Mouse (Mus musculus) neural tube, embryonic 12.5 days (tissue): ENCODE results near the gene Cdh18. TPM values are rescaled to one million over a fixed set of nuclear protein-coding genes. Genes with fewer than 3 reads are reported as not detected.
"Not testable (repeated sequence)": the region's sequence is repeated elsewhere in the genome, so short reads cannot be mapped to it uniquely, and the experiment has no call there.

Source experiments
- ATAC-seq: fragments of 200-750 bp; cut with Nextera tagmentation; 2 replicates; pipeline ENCODE4 v1.8.0; 2017; ENCODE audit warnings: low read depth, mild to moderate bottlenecking, moderate TSS enrichment, moderate library complexity; ENCODE audit not compliant: low FRiP score
- H3K27ac ChIP-seq: fragments of 300-500 bp; sonication (generic); 2 replicates; pipeline ENCODE4 v1.5.1; 2016
- H3K27me3 ChIP-seq: fragments of 300-500 bp; sonication (generic); replicated peaks from 2 replicates; pipeline ENCODE4 v1.6.1; 2016; ENCODE audit warnings: mild to moderate bottlenecking
- H3K36me3 ChIP-seq: fragments of 300-500 bp; sonication (generic); 2 replicates; pipeline ENCODE4 v1.6.1; 2016; ENCODE audit warnings: mild to moderate bottlenecking
- H3K4me1 ChIP-seq: fragments of 300-500 bp; sonication (generic); 2 replicates; pipeline ENCODE4 v1.6.1; 2016
- H3K4me2 ChIP-seq: fragments of 300-500 bp; sonication (generic); replicated peaks from 2 replicates; pipeline ENCODE4 v1.6.1; 2016; ENCODE audit warnings: mild to moderate bottlenecking
- H3K4me3 ChIP-seq: fragments of 300-500 bp; sonication (generic); 2 replicates; pipeline ENCODE4 v1.5.1; 2016
- H3K9ac ChIP-seq: fragments of 300-500 bp; sonication (generic); 2 replicates; pipeline ENCODE4 v1.6.1; 2016; ENCODE audit warnings: mild to moderate bottlenecking
- H3K9me3 ChIP-seq: fragments of 300-500 bp; sonication (generic); 2 replicates; pipeline ENCODE4 v1.6.1; 2016; ENCODE audit warnings: mild to moderate bottlenecking
- WGBS: fragments of 180-500 bp; shearing (Covaris S2); methylation state at CpG from one replicate; pipeline ENCODE4 v1.1.7; 2016; 5-methylcytosine and 5-hydroxymethylcytosine counted together
- polyA plus RNA-seq: library from polyadenylated mRNA; unstranded; fragments of >200 nt; fragmentation: Nextera tagmentation; extraction: Ambion mirVana; gene quantifications from 2 replicates; pipeline ENCODE4 v1.2.1, GENCODE M21; 2016

Cdh18 gene
- polyA plus RNA-seq, 1 experiment from 2014 or later = 2.3 TPM

DNA sequence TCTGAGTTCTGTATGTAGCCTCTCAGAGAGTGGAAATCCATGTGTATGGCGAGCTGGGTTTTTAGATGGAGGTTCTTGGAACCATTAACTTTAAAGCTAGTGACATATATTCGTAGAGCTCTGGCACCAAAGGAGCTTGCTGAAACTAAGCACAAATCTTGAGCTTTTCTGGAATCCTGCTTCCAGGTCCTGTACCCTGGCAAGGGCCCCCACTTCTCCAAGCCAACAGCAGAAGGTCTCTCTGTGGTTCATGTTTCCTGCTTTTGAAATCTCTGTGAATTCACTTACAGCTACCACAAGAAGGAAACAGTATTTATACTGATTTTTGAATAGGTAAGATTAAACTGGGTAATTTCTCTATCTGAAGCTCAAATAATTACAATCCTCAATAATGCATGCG, 767.9 kb downstream of the Cdh18 start:
- H3K36me3 ChIP-seq = no peaks in the 10 kb centered on the region
- no peaks in the 10 kb centered on the region for H3K9me3 ChIP-seq
- WGBS = 88% methylated on average over 3 of the region's 3 CpGs
- H3K4me3 ChIP-seq = no peak overlapping the region
- H3K27me3 ChIP-seq = no peaks in the 10 kb centered on the region
- no peak overlapping the region for H3K9ac ChIP-seq
- no peak for ATAC-seq
- no peaks in the 10 kb centered on the region for H3K4me1 ChIP-seq
- H3K27ac ChIP-seq = no peak overlapping the region
- H3K4me2 ChIP-seq = no peak overlapping the region

DNA sequence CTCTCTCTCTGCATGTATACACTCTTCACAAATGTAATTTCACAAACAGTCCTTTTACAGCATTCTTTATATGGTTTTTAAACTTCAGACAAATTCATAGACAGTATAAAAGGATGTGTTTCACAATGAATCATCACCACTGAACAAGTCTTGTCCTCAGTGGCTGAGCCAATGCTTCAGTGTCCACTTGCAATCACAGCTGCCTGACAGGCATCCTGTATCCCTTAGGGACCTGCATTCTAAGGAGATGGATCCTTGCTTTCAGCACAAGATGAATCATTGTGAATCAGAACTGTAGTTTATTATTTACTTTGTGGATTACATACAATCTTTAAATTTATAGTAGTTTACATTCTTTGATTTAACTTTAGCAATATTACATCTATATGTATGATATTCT, 768.6 kb downstream of the Cdh18 start:
- no peak overlapping the region for H3K4me3 ChIP-seq
- ATAC-seq = no peak
- no peak overlapping the region for H3K27ac ChIP-seq
- no peak overlapping the region for H3K9ac ChIP-seq
- H3K27me3 ChIP-seq = no peaks in the 10 kb centered on the region
- H3K36me3 ChIP-seq = no peaks in the 10 kb centered on the region
- no peak overlapping the region for H3K4me2 ChIP-seq
- H3K9me3 ChIP-seq = no peaks in the 10 kb centered on the region
- no peaks in the 10 kb centered on the region for H3K4me1 ChIP-seq

DNA sequence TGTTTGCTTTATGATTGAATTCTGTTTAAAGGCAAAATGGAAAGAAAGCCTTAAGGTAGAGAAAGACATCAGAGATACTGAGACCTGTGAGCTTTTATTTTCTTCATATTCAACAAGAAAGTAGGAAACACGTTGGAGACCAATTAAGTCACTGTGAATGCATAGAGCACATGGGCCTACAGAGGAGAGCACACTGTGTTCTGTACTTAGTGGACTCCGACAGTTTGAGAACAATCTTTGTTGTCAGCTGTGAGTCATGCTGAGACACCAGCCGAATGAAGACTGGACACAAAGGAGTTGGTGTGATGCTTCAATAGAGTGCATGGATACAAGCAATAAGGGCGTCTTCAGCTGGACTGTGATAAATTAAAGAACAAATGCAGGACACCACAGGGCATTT, 791.5 kb downstream of the Cdh18 start:
- not testable (repeated sequence) for H3K4me2 ChIP-seq, ATAC-seq, H3K36me3 ChIP-seq, H3K9me3 ChIP-seq, H3K9ac ChIP-seq, H3K4me1 ChIP-seq, H3K27me3 ChIP-seq, H3K27ac ChIP-seq, H3K4me3 ChIP-seq
- no CpG with 5 or more reads among the region's 4 CpGs for WGBS

DNA sequence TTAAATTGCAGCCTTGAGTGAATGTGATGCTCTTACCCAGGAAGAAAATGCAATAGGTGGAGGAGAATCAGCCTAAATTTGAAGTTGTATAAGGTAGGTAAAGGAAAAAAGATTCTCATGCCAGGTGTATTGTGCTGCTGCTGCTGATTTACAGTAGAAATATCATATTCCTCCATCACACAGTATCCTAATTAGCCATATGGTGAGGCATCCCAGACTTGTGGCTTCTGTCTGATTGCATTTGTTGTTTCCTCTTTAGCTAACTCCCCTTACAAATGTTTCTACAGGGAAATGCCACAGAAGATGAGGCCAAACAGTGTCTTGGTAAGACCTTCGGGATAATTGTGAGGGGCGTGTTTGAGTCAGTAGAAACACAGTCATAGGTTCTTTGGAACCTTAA, 802.3 kb downstream of the Cdh18 start:
- Histone ChIP-seq H3K9ac (no peak overlapping the region), H3K27me3 (no peaks in the 10 kb centered on the region)
- 78% methylated on average over 2 of the region's 2 CpGs for WGBS

DNA sequence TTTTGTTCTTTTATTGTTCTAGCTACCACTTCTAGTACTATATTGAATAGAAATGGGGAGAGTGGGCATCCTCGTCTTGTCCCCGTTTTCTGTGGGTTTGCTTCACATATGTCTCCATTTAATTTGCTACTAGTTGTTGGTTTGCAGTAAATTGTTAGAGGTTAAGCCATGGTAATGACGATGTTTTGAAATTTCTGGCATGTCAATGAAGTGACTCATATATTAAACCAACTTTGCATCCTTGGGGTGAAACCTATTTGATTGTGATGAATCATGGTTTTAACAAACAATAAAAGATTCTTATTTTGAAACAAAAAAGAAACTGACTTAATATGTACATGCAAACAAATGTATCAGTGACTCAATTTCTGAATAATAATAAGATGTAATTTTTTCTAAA, 817.5 kb downstream of the Cdh18 start:
- Histone ChIP-seq H3K9ac (no peak overlapping the region), H3K4me2 (no peak overlapping the region), H3K27ac (no peak overlapping the region), H3K27me3 (no peaks in the 10 kb centered on the region), H3K4me3 (no peak overlapping the region), H3K4me1 (no peaks in the 10 kb centered on the region), H3K9me3 (no peaks in the 10 kb centered on the region), H3K36me3 (no peaks in the 10 kb centered on the region)
- 87% methylated on average over 3 of the region's 3 CpGs for WGBS
- ATAC-seq = no peak

More for the DNA sequence above, 802.3 kb downstream of the Cdh18 start:
- H3K9me3 ChIP-seq = no peaks in the 10 kb centered on the region
- no peaks in the 10 kb centered on the region for H3K4me1 ChIP-seq
- no peaks in the 10 kb centered on the region for H3K36me3 ChIP-seq
- no peak overlapping the region for H3K4me2 ChIP-seq
- H3K4me3 ChIP-seq = no peak overlapping the region
- no peak overlapping the region for H3K27ac ChIP-seq
- no peak for ATAC-seq

DNA sequence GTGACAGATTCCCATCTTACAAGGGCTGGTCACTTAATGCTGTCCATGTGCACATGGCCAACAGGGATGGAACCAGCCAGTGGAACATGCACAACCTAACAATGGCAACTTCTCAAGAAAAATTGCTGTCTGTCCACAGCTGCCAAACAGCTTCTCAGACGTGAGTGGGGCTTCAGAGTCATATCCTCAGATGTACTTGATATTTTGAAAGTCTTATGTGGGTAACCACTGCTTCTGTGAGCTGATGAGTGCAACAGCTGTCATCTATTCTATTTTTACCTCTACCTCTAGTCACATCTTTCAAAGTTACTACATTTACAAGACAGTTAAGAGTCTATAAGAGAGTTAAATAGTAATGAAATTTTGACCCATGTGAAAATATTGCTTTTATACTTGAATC, 818.9 kb downstream of the Cdh18 start:
- no peak for ATAC-seq
- Histone ChIP-seq H3K27ac (no peak overlapping the region), H3K4me2 (no peak overlapping the region), H3K4me3 (no peak overlapping the region), H3K9me3 (no peaks in the 10 kb centered on the region), H3K4me1 (no peaks in the 10 kb centered on the region), H3K36me3 (no peaks in the 10 kb centered on the region), H3K9ac (no peak overlapping the region), H3K27me3 (no peaks in the 10 kb centered on the region)
- 70% methylated on average over 1 of the region's 1 CpGs for WGBS

DNA sequence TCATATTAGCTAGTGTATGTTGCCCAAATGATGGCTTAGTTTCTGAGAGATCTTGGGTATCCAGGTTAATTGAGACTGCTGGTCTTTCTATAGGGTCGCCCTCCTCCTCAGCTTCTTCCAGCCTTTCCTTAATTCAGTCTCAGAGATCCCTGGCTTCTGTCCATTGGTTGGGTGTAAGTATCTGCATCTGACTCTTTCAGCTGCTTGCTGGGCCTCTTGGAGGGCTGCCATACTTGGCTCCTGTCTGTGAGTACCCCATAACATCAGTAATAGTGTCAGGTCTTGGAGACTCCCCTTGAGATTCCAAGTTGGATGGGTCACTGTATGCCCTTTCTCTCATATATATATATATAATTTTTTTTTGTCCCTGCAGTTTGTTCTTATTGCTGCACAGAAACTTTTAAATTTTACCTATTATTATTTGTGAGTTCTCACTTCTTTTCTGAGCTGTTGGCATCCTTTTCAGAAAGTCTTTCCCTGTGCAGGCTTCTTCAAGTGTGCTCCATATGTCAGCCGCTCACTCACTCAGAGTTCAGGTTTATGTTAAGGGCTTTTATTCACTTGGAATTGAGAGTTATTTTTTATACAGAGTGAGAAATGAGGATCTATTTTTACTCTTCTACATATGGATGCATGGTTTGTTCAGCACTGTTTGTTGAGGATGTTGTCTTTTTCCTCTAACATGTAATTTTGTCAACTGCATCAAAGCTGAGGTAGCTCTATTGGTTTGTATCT, 829.4 kb downstream of the Cdh18 start:
- whole genome bisulfite sequencing = 93% methylated on average over 2 of the region's 2 CpGs
- H3K27ac ChIP-seq = no peak overlapping the region
- no peaks in the 10 kb centered on the region for H3K4me1 ChIP-seq
- ATAC-seq = no peak
- no peaks in the 10 kb centered on the region for H3K36me3 ChIP-seq
- H3K9ac ChIP-seq = no peak overlapping the region
- H3K9me3 ChIP-seq = no peaks in the 10 kb centered on the region
- H3K4me2 ChIP-seq = no peak overlapping the region
- no peak overlapping the region for H3K4me3 ChIP-seq
- H3K27me3 ChIP-seq = no peaks in the 10 kb centered on the region

DNA sequence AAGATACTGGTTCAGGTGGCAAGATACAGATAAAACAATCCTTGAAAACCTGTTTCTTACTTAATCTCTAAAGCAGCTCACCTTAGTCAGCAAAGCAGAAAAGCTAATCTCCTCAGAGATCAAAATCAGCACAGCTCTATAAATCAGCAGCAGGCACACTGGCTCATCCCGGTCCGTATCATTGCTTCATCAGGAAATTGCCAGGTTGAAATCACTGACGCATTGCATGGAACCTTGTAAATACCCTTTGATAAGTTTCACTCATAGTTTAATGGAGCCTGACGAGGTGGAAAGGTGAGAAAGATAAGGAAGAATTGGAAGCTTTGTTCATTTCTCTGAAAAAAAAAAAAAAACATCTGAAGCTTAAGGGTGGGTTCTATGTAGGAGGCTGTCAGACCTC, 837.0 kb downstream of the Cdh18 start:
- no peaks in the 10 kb centered on the region for H3K27me3 ChIP-seq

DNA sequence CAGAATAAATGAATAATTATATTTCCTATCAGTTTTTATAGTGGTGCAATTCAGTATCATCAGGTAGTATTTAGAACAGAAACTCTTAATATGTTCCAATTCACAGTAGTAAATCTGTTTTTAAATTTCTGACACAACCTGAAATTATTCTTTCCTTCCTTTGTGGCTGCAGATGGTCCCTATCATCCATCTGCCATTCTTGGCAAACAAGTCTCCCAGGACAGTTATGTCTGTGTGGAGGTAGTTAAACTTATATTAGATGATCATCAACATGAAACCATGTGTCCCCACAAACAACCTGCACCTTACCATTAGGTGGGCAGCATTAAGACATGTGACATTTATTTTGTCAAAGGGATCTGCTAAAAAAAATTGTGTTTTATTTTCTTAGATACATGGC, 847.8 kb downstream of the Cdh18 start:
- no peaks in the 10 kb centered on the region for H3K9me3 ChIP-seq
- H3K27me3 ChIP-seq = no peaks in the 10 kb centered on the region
- no peak for ATAC-seq
- H3K27ac ChIP-seq = no peak overlapping the region
- H3K4me2 ChIP-seq = no peak overlapping the region
- no peak overlapping the region for H3K9ac ChIP-seq
- no peaks in the 10 kb centered on the region for H3K4me1 ChIP-seq
- H3K4me3 ChIP-seq = no peak overlapping the region
- H3K36me3 ChIP-seq = no peaks in the 10 kb centered on the region

More for the DNA sequence above, 837.0 kb downstream of the Cdh18 start:
- Histone ChIP-seq H3K4me2 (no peak overlapping the region), H3K4me3 (no peak overlapping the region), H3K36me3 (no peaks in the 10 kb centered on the region), H3K27ac (no peak overlapping the region), H3K9me3 (no peaks in the 10 kb centered on the region), H3K9ac (no peak overlapping the region), H3K4me1 (no peaks in the 10 kb centered on the region)
- WGBS = 66% methylated on average over 4 of the region's 4 CpGs
- ATAC-seq = no peak

DNA sequence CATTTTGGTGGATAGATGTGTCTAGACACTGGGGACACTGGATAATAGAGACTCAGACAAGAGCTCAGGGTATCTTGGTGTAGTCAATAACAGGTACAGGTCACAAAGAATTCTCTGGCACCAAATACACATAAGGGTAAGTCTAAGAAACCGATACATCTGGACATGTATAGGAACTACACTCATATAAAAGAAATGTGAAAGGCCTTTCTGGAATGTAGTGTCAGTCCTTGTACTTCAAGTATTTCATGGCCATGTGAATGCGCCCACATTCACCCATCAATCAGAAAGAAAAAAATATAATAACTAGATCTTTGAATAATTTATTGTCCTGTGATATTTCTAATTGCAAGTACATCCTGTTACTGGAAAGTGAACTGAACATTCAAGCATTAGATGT, 855.0 kb downstream of the Cdh18 start:
- H3K4me3 ChIP-seq = no peak overlapping the region
- no peaks in the 10 kb centered on the region for H3K9me3 ChIP-seq
- H3K27ac ChIP-seq = no peak overlapping the region
- H3K27me3 ChIP-seq = no peaks in the 10 kb centered on the region
- no peak overlapping the region for H3K9ac ChIP-seq
- ATAC-seq = no peak
- no peaks in the 10 kb centered on the region for H3K36me3 ChIP-seq
- WGBS = 91% methylated on average over 2 of the region's 2 CpGs
- H3K4me2 ChIP-seq = no peak overlapping the region
- no peaks in the 10 kb centered on the region for H3K4me1 ChIP-seq

DNA sequence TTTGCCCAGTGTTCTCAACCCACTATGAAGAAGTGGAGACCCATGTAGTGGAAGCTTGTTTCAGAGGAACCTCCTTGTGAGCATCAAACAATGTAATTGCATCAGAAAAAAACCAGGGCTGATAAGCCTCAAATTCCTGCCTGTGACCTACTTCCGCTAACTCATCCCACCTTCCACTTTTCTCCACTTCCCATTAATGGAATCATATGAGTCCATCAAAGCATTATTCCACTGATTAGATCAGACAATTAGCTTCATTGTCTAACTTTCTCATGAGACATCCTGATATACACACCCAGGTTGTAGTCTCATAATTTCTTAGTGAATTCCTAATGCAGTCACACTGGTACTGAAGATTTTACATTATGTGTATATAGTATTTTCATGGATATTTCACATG, 859.4 kb downstream of the Cdh18 start:
- H3K9me3 ChIP-seq = no peaks in the 10 kb centered on the region
- H3K27ac ChIP-seq = no peak overlapping the region
- no peak overlapping the region for H3K4me2 ChIP-seq
- no peak overlapping the region for H3K9ac ChIP-seq
- H3K4me1 ChIP-seq = no peaks in the 10 kb centered on the region
- no peaks in the 10 kb centered on the region for H3K27me3 ChIP-seq
- WGBS = 93% methylated on average over 1 of the region's 1 CpGs
- no peaks in the 10 kb centered on the region for H3K36me3 ChIP-seq
- no peak overlapping the region for H3K4me3 ChIP-seq
- ATAC-seq = no peak

DNA sequence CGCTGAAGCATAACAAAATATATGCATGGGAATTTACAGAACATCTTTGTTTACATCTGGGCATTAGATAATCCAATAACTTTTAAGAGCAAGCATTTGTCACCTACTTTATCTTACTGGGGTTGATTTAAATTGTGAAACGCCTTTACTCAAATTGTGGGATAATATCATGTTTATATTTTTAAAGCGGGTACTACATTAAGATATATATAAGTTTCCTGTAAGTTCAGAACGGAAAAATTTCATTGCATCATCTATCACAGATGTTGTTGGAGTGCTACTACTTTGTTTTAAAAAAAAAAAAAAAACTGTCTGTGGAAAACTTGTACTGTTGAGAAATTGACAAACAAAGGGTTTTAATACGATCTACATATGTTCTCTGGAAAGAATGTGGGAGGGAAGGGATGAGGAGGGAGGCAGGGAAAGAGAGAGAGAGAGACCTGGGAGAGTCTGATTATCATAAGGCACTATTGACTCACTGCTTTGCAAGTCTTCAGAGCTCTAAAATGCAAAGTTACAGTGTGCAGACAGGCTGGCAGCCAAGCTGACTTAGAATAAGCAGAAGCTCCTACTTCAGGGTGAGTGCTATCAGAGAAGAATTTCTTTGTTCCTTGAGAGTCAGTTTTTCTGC, 867.7 kb downstream of the Cdh18 start:
- no peaks in the 10 kb centered on the region for H3K9me3 ChIP-seq
- H3K36me3 ChIP-seq = no peaks in the 10 kb centered on the region
- WGBS = 86% methylated on average over 5 of the region's 5 CpGs
- H3K9ac ChIP-seq = no peak overlapping the region
- ATAC-seq = no peak
- H3K4me2 ChIP-seq = no peak overlapping the region
- H3K27me3 ChIP-seq = no peaks in the 10 kb centered on the region
- H3K4me1 ChIP-seq = no peaks in the 10 kb centered on the region
- H3K4me3 ChIP-seq = no peak overlapping the region
- no peak overlapping the region for H3K27ac ChIP-seq

DNA sequence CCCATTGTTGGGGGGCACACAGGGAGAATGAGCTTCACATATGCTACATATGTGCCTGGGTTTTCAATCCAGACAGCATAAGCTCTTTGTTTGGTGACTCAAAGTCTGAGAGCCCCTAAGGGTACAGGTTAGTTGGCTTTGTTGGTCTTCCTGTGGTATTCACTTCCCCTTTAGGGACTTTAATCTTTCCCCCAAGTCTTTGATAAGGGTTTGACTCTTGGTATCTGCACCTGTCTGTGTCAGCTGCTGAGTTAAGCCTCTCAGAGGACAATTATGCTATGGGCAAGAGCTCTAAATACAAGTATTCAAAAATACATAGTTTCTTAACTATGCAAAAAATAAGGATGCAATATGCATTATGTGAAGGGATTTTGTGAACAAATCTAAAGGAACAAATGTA, 869.3 kb downstream of the Cdh18 start:
- no peak for ATAC-seq
- no peak overlapping the region for H3K4me3 ChIP-seq
- H3K4me2 ChIP-seq = no peak overlapping the region
- H3K27ac ChIP-seq = no peak overlapping the region
- no peaks in the 10 kb centered on the region for H3K36me3 ChIP-seq
- no peak overlapping the region for H3K9ac ChIP-seq
- H3K4me1 ChIP-seq = no peaks in the 10 kb centered on the region
- no peaks in the 10 kb centered on the region for H3K9me3 ChIP-seq
- H3K27me3 ChIP-seq = no peaks in the 10 kb centered on the region
